Mouse (Mus musculus) gastrocnemius, postnatal 14 days (tissue): Measurements from ENCODE around the gene Josd2. TPM values are rescaled to one million over a fixed set of nuclear protein-coding genes. Genes with fewer than 3 reads are reported as not detected.

Experiments
- DNase-seq: peaks from one replicate; pipeline ENCODE4 v3.0.0; 2021; ENCODE audit warnings: mixed read lengths
- intact Hi-C: fragments of 180-260 bp; cut with DNase I; formaldehyde crosslinking; loops from one replicate; pipeline ENCODE4 v1.15.1; 2025; ENCODE audit warnings: low total_unique reads
- total RNA-seq, 2 experiments: library from RNA; stranded (reverse); gene quantifications; 2 replicates each; pipeline ENCODE4 v1.2.3; 2021

Gene Josd2
- total RNA-seq, 2 experiments from 2014 or later: 60.2 to 73.5 TPM

DNA sequence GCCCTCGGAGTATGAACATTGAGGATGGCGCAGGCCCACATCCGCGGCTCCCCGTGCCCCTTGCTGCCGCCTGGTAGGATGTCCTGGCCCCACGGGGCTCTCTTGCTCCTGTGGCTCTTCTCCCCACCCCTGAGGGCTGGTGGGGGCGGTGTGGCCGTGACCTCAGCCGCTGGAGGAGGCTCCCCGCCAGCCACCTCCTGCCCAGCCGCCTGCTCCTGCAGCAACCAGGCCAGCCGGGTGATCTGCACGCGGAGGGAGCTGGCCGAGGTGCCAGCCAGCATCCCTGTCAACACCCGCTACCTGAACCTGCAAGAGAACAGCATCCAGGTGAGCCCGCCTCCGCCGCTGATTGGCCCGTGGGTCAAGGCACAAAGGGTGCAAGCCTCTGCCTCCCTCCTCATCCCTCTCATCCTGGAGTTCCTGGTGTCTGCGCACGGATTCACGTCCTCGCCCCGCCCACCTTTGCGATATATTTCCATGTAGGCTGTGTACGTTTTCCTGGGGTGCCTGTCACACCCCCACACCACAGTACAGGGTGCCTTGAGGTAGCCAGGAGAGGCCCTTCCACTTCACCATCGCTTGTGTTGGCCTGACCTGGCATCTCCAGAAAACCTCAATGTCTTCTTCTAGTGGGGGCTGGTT is 22.8 kb upstream of the Josd2 start:
- intact Hi-C loops: no loop called here
- no peak for DNase-seq

DNA sequence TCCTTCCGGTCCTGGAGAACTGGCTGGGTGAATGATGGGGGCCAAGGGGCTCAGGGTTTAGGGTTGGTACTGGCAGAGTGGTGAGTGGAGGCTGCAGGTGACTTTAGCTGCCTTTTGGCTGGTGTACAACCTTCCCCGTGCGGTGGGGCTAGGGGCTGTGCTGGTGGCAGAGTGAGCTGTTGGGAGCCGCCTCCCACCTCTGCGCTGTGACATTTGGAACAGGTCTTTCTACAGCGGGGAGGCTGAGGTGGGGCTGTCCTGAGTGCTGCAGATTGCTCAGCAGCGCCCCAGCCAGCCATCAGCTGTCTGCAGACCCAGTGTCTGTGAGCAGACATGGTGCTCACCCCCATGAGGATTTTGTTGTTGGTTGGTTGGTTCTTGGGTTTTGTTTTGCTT is 22.3 kb upstream of the Josd2 start:
- intact Hi-C loops: no loop called here
- DNase-seq: no peak

DNA sequence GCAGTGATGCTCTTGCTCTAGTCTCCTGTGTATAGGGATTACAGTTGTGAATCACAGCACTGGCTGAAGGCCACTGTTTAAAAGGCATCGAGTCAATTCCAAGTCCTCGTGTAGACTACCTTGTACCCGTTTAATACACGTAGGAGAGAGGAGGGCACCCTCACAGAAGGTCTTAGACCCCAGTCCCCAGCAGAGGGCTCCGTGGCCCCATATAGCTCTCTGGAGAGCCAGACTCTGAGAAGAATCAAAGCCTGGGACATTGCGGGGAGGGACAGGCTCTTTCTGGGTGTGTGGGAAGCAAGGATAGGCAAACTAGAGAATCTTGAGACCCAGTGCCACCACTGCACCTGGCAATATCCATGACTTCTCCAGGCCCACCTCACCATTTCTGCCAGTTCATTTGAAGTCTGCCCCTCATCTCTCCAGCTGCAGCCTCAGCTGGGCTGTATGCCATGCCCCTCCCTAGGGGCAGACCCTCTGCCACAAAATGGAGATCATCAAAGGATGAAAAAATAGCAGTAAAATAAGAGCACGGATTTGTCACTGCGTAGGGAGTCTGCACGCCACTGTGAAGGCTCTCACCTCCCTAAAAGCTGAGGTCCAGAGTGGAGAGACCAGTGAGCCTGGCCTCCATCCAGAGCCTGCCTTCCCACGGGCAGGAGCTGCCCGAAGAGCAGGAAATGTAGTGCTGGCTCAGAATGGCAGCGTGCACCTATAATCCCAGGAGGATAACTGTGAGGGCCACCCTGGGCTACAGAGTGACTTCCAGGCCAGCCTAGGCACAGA is 21.5 kb upstream of the Josd2 start:
- intact Hi-C loops: no loop called here

DNA sequence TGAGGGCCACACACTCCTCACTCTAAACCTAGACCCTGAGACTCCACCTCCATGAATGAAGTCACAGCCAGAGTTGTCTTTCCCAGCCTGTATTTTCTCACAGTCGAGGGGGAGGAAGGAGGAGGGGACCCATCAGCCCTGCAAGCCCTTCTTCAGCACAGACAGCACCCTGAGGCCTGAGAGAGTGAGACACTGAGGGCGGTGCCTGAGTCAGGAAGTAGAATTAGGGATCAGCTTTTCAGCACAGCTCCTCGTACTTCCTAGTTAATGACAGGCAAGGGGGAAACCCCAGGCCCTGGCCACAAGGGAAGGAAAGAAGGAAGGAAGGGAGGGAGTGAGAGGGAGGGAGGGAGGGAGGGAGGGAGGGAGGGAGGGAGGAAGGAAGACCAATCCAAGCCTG is 14.5 kb upstream of the Josd2 start:
- intact Hi-C loops: no loop called here
- peak; percentile 2 for DNase-seq

More for the DNA sequence above, 21.5 kb upstream of the Josd2 start:
- no peak for DNase-seq

DNA sequence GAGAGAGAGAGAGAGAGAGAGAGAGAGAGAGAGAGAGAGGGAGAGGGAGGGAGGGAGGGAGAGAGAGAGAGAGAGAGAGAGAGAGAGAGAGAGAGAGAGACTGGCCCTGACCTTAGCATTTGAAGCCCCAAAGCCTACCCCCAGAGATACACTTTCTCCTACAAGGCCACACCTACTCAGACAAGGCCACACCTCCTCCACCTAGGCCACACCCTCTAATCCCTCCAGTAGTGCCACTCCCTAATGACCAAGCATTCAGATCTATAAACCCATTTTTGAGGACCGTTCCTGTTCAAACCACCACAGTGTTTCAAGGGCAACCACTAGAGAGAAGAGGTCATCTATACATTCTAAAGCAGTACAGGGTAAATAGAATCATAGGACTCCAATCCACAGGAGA is 11.5 kb upstream of the Josd2 start:
- intact Hi-C loops: no loop called here
- DNase-seq: no peak

DNA sequence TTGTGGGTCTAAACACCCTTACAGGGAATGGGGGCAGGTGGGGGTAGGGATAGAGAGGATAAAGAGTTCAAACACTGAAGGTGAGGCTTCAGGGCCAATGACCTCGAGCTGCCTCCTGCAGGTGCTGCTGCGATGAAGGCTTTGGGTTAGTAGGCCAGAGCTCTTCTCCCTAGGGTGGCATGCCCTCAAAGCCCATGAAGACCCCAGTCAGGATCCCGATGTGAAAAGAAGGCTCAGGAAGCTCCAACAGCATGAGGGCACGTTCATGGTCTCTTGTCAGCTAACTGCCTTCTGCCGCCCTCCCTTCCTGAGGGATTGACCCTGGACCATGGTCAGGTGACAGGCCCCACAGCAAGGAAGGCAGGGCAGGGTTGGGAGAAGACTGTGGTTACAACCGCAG is 7.7 kb upstream of the Josd2 start:
- DNase-seq: no peak
- intact Hi-C loops: no loop called here

DNA sequence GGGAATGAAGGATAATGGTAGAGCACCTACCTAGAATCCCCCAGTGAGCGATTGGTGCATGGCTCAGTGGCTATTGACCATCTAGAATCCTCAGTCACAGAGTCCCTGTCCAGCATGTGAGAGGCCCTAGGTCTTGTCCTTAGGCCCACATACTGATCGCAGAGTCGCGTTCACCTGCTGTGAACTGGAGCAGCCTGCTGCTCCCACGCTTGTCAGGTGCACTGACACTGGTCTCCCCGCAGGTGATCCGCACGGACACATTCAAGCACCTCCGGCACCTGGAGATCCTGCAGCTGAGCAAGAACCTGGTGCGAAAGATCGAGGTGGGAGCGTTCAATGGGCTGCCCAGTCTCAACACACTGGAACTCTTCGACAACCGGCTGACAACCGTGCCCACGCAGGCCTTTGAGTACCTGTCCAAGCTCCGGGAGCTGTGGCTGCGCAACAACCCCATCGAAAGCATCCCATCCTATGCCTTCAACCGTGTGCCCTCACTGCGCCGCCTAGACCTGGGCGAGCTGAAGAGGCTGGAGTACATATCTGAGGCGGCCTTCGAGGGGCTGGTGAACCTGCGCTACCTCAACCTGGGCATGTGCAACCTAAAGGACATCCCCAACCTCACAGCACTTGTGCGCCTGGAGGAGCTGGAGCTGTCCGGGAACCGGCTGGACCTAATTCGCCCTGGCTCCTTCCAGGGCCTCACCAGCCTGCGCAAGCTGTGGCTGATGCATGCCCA is 6.8 kb upstream of the Josd2 start:
- intact Hi-C loops: no loop called here
- no peak for DNase-seq

DNA sequence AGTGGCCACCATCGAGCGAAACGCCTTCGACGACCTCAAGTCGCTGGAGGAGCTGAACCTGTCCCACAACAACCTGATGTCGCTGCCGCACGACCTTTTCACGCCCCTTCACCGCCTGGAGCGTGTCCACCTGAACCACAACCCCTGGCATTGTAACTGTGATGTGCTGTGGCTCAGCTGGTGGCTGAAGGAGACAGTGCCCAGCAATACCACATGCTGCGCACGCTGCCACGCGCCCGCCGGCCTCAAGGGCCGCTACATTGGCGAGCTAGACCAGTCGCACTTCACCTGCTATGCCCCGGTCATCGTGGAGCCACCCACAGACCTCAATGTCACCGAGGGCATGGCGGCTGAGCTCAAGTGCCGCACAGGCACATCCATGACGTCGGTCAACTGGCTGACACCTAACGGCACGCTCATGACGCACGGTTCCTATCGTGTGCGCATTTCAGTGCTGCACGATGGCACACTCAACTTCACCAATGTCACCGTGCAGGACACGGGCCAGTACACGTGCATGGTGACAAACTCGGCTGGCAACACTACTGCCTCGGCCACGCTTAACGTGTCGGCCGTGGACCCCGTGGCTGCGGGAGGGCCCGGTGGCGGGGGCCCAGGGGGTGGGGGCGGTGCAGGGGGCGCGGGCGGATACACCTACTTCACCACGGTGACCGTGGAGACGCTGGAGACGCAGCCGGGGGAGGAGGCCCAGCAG is 6.1 kb upstream of the Josd2 start:
- intact Hi-C loops: no loop called here

DNA sequence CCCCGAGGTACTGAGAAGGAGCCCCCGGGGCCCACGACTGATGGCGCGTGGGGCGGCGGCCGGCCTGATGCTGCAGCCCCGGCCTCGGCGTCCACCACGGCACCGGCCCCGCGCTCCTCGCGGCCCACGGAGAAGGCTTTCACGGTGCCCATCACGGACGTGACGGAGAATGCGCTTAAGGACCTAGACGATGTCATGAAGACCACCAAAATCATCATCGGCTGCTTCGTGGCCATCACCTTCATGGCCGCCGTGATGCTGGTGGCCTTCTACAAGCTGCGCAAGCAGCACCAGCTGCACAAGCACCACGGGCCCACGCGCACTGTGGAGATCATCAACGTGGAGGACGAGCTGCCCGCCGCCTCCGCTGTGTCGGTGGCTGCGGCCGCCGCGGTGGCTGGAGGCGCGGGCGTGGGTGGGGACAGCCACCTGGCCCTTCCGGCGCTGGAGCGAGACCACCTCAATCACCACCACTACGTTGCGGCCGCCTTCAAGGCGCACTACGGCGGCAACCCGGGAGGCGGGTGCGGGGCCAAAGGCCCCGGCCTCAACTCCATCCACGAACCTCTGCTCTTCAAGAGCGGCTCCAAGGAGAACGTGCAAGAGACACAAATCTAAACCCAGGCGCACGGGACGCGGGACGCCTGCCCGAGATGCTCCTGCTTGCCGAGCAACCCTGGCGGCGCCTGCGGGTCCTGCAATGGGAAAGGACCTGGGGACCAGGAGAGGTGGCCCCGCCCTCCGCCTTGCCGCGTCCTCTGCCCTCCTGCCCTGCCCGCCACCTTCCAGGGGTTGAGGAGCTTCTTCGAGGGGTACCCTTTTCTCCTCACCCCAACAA is 5.3 kb upstream of the Josd2 start:
- intact Hi-C loops: no loop called here
- DNase-seq: peak; percentile 58

More for the DNA sequence above, 6.1 kb upstream of the Josd2 start:
- no peak for DNase-seq

DNA sequence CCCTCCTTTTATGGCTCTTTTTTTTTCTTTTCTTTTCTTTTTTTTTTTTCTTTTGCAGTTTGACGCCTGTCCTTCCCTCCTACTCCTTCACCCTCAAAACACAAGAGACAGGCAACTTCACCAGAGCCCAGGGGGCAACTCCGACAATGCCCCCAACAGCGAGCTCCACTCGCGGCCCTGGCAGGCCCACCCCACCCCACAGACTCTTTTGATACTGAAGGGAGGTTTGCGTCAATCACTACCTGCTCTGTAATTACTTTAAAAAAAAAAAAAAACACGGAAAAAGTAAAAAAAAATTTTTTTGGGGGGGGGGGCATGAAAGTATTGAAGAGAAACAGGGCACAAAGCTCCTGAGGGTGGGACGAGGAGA is 4.7 kb upstream of the Josd2 start:
- intact Hi-C loops: no loop called here
- DNase-seq: no peak

DNA sequence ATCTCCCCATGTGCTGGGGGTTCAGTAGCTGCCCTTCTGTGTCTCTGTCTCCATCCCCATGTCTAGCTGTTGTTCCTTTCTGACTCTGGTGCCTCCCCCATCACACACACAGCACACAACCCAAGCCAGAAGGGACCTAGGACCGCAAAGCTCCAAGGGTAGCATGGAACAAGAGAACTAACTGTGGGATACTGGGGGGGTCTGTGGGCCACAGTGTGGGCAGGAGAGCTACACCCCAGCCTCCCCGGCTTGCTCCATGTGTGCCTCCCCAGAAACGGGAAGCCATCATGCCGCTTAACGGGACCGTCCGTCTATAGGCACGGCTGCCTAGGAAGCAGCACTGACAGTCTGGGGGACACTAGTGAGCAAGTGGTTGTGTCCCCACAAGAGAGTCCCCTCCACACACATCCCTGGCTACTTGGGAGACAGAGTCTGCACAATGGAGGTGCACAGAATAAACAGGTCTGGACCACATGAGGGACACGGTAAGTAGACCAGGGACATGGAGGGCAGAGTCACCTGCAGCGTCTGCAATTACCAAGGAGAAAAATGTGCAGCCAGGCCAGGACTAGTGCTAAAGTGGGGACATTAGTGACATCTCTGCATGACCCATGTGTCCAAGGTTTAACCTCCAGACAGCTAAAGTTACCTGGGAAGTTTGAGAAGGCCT is 4.1 kb upstream of the Josd2 start:
- DNase-seq: no peak

DNA sequence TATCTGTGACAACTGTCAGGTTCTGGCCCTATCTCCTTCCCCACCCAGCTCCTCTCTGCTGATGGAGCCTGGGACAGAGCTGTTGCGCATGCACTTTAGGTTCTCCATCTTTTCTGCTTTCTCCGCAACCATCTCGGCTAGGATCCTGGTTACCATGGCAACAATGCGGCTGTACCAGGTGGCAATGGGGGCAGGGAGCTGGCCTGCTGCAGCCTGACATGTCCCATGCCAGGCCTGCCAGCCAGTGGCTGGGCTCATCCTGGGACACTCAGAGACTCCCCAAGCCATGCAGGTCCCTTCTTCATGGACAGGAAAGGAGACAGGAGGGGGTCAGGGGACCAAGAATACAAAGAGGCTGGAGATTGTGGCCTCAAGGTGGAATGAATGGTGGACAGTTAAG is 3.3 kb upstream of the Josd2 start:
- intact Hi-C loops: no loop called here
- DNase-seq: no peak

More for the DNA sequence above, 4.1 kb upstream of the Josd2 start:
- intact Hi-C loops: no loop called here

DNA sequence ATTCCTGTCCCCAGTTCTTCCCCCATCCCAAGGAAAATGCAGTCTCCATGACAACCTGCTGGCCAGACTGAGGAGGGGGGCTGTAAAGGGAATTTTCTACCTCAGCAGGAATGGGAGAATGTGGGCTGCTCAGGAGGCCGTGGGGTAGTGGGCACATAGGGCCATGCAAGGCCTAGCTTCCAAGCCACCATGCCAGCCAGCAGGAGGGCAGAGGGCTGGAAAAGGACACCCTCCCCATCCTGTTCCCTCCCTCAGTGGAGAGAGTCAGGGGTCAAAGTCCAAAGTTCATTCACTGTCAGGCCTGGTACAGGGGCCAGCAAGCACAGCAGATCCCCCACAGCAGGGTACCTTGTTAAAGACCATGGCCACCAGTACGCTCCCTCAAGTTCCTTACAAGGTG is 2.7 kb upstream of the Josd2 start, which contains the start of gene Aspdh:
TSS of gene Aspdh (plus strand) at position 281 of the 400 bp plus-strand sequence.
- DNase-seq: no peak
- intact Hi-C loops: no loop called here

DNA sequence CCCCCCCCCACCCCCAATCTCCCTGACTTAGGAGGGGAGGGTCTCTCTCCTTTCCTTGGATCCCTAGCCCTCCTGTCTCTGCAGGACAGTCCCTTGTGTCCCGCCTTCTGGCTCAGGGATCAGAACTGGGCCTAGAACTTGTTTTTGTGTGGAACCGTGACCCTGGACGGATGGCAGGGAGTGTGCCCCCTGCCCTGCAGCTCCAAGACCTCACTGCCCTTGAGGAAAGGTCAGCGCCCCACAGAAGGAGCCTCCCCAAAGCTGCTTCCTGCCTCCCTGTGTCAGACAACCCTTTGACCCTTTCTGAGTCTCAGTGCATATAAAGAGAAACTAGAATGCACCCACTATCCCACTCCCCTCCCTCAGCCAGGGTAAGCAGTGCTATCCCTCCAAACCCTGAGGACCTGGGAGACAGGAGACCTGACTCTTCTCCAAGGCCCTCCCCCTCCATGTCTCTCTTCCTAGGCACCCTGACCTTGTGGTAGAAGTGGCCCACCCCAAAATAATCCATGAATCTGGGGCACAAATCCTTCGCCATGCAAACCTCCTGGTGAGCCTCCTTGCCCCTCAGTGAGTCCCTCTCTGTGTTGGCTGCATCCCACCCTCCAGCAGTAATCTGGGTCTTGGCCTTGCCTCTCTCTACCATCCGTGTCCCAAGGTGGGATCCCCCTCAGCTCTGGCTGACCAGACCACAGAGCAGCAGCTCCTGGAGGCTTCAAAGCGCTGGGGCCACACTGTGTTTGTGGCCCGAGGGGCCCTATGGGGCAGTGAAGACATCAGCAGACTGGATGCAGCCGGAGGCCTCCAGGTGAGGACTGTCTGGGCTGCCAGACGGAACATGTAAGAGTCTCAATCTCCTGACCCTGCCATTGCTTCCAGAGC is 1.5 kb upstream of the Josd2 start:
- DNase-seq: no peak
- intact Hi-C loops: no loop called here

DNA sequence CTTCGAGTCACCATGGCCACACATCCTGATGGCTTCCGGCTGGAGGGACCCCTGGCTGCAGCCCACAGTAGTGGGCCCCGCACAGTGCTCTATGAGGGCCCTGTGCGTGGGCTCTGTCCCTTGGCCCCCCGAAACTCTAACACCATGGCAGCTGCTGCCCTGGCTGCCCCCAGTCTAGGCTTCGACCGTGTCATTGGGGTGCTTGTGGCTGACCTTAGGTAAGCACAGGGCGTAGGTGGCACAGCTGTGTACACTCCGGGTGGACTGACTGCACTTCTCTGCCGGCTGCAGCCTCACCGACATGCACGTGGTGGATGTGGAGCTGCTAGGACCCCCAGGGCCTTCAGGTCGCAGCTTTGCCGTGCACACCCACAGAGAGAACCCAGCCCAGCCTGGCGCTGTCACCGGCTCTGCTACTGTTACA is 880 bp upstream of the Josd2 start:
- no peak for DNase-seq
- intact Hi-C loops: no loop called here

DNA sequence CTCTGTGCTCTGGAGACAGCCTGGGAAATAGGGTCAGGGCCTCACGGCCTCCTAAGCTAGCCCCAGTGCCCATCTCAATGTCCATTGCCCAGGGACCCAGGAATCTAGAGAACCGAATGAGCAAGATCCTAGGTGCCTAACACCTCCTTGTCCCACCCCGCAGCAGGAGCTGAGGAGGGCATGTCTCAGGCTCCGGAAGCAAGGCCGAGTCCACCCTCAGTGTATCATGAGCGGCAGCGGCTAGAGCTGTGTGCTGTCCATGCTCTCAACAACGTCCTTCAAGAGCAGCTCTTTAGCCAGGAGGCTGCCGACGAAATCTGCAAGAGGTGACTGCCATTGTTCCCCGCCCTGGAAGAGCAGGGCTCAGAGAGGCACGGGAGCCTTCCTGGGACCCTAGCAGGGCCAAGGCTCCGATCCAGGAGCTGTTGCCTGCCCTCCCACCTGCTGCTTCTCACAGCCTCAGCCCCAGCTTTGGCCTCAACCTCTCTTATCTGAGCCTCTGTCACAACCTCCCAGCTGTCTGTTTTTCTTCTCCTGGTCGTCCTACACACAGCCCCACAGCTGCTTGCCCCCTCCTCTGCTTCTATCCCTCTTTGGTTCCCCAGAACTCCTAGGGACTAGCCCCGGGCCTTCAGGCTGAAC is 985 bp downstream of the Josd2 start:
- intact Hi-C loops: no loop called here
- no peak for DNase-seq
